Mouse (Mus musculus) myocyte (in vitro differentiated cells): Measurements from ENCODE around the gene Fzr1.

ENCODE experiments used
- MYOD1 ChIP-seq, 3 experiments: IDR thresholded peaks; one replicate each; pipeline ENCODE4 v1.6.1; 2011; ENCODE audit warnings: control low read depth in 2 of 3, low read depth in 2 of 3, mild to moderate bottlenecking in 2 of 3, moderate library complexity in 1 of 3; ENCODE audit not compliant: insufficient read length in 2 of 3, control insufficient read depth in 1 of 3
- POLR2A ChIP-seq: IDR thresholded peaks from one replicate; pipeline ENCODE4 v1.6.1; 2011; ENCODE audit warnings: low read depth, mild to moderate bottlenecking, control low read depth, moderate library complexity; ENCODE audit not compliant: insufficient read length
- TCF12 ChIP-seq: IDR thresholded peaks from one replicate; pipeline ENCODE4 v1.6.1; 2011; ENCODE audit warnings: mild to moderate bottlenecking, control low read depth; ENCODE audit not compliant: poor library complexity, insufficient read depth, severe bottlenecking

DNA sequence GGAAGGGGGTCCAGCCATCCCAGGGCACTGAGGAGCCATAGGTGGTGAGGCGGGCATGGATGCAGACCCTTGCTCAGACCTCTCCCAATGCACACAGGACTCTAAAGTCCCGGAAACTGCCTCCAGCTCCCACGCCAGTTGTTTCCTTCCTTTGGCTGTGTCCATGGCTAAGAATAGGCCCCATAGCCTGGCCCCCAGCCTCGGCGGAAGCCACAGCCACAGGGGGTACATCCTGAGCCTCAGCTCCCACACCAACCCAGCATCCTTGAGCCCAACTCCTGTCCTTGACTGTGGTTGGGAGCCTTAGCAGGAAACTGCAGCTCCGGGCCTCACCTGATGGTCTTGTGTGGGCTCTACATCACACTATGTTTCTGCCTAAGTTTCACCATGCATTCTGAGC, 51.5 kb downstream of the Fzr1 start:
- no peak for TF ChIP-seq POLR2A
- TF ChIP-seq MYOD1 (IDR thresholded peaks at IDR 0.05; ENCODE audit: control insufficient read depth in 1 of 3, insufficient read length in 2 of 3, low read depth in 2 of 3): no peak
- TF ChIP-seq TCF12: no peak
